Mouse (Mus musculus) CH12.LX (cell line): ENCODE data around the gene 4931429L15Rik.

ENCODE experiments used
- CHD1 ChIP-seq: IDR thresholded peaks from 2 replicates; pipeline ENCODE4 v1.6.1; 2012; ENCODE audit warnings: low read depth, low read length, improper control_type of control experiment, inconsistent platforms
- CTCF ChIP-seq, 2 experiments: IDR thresholded peaks in 1 of 2; conservative IDR thresholded peaks in 1 of 2; 2 replicates each; pipeline ENCODE4 v1.5.1; 2011 to 2012; ENCODE audit warnings: low read depth in 2 of 2, low read length in 2 of 2, improper control_type of control experiment in 1 of 2, inconsistent platforms in 1 of 2, mild to moderate bottlenecking in 1 of 2, moderate library complexity in 1 of 2
- E2F4 ChIP-seq: IDR thresholded peaks from 2 replicates; pipeline ENCODE4 v1.6.1; 2011; ENCODE audit warnings: low read depth, low read length, improper control_type of control experiment; ENCODE audit not compliant: insufficient replicate concordance
- EP300 ChIP-seq: IDR thresholded peaks from 2 replicates; pipeline ENCODE4 v1.6.1; 2011; ENCODE audit warnings: low read length, improper control_type of control experiment
- MAX ChIP-seq: IDR thresholded peaks from 2 replicates; pipeline ENCODE4 v1.6.1; 2011; ENCODE audit warnings: low read length, improper control_type of control experiment
- PAX5 ChIP-seq: IDR thresholded peaks from 2 replicates; pipeline ENCODE4 v1.6.1; 2012; ENCODE audit warnings: low read length, inconsistent platforms, mixed read lengths
- ZKSCAN1 ChIP-seq: IDR thresholded peaks from 2 replicates; pipeline ENCODE4 v1.6.1; 2012; ENCODE audit warnings: low read depth, inconsistent platforms, low read length, improper control_type of control experiment, borderline replicate concordance
- ZNF384 ChIP-seq: IDR thresholded peaks from 2 replicates; pipeline ENCODE4 v1.6.1; 2012; ENCODE audit warnings: low read depth, low read length, improper control_type of control experiment, inconsistent platforms

- no peak for TF ChIP-seq PAX5
- TF ChIP-seq ZKSCAN1 = no peak
- no peak for TF ChIP-seq CTCF (conservative IDR thresholded peaks at IDR 0.05 in 1 of 2, IDR thresholded peaks at IDR 0.05 in 1 of 2; ENCODE audit: low read depth in 2 of 2, low read length in 2 of 2)
- no peak for TF ChIP-seq MAX
- TF ChIP-seq E2F4 = no peak
- no peak for TF ChIP-seq EP300
- no peak for TF ChIP-seq ZNF384
- no peak for TF ChIP-seq CHD1
These were observed 50.7 kb downstream of the 4931429L15Rik start for GRCm38 (mm10) chr9:46269125-46269524.
